Mouse (Mus musculus): Measurements from ENCODE around the gene Hyal2.

DNA sequence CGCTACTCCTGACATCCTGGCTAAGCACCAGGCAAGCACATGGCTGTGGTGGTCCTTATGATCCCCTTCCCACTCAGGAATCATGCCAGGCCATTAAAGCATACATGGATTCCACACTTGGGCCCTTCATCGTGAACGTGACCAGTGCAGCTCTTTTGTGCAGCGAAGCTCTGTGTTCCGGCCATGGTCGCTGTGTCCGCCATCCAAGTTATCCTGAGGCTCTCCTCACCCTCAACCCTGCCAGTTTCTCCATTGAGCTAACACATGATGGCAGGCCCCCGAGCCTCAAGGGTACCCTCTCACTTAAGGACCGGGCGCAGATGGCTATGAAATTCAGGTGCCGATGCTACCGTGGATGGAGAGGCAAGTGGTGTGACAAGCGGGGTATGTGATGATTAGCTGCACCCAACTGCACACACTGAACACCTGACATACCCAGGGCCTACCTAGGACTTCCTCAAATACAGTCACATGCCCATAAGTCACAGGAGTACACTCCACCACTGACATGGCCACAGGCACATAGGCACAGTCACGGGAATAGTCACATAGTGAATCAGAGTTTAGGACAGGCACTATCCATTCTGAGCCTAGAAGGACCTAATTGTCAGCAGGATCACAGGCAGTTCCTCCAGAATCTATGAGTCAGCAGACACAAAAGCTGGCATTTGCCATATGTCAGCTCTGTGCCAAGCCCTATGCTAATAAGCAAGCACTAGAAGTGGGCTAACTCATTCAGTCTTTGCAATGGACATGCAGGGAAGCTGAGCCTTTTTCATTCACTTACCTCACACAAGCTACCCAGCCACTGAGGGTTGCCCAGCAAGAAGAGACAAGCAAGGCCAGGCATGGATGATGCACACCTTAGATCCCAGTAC, 11.5 kb downstream of the Hyal2 start:
- TF ChIP-seq TAL1 (IDR thresholded peaks at IDR 0.05; ENCODE audit: low read length) (no peak), GATA1 (IDR thresholded peaks at IDR 0.05; ENCODE audit: low read length) (no peak)
